Mouse (Mus musculus) small intestine, adult 2 months (tissue): Measurements from ENCODE around the gene Cebpzos.

Source experiments
- CTCF ChIP-seq: fragments of 200-500 bp; IDR thresholded peaks from 2 replicates; pipeline ENCODE4 v1.5.1; 2012; ENCODE audit warnings: low read depth, mild to moderate bottlenecking, control low read depth, inconsistent platforms, low read length, moderate library complexity, mixed read lengths; ENCODE audit not compliant: insufficient replicate concordance, insufficient read length; ENCODE audit errors: extremely low read depth
- POLR2A ChIP-seq: fragments of 200-500 bp; IDR thresholded peaks from 2 replicates; pipeline ENCODE4 v1.6.1; 2012; ENCODE audit warnings: low read depth, mild to moderate bottlenecking, control low read depth, inconsistent platforms, low read length, moderate library complexity

GRCm38 (mm10) chr17:78873886-78874285 is 42.4 kb upstream of the Cebpzos start:
- TF ChIP-seq CTCF (no peak), POLR2A (no peak)
